8 mouse cellular contexts compared by ENCODE assay signal in genomic region chr2:4316589-4316988, GRCm38 (mm10).
DNase-seq lines count a peak whose midpoint lies in the region; ATAC-seq and TF ChIP-seq lines count a peak whose summit lies in the region.
"Had no signal": no experiment of that assay in that cellular context is flagged by ENCODE, and none has a peak within 500 bp of the region (broad histone marks: within the 10 kb centered on the region; RNA-seq: fewer than 3 reads in every experiment).

No protein-coding gene starts in this region.

- H3K27me3 ChIP-seq in kidney, postnatal 0 days (ENCODE audit: insufficient read depth, low read length) = no peaks in the 10 kb centered on the region
- no peaks in the 10 kb centered on the region; the same call in 1 of the 2 replicates for H3K27me3 ChIP-seq in E14TG2a.4 (ENCODE audit: insufficient read depth, low read length)

- no peak overlapping the region for H3K9ac ChIP-seq in kidney, postnatal 0 days (ENCODE audit: low read depth, low read length)

- no peaks in the 10 kb centered on the region for H3K9me3 ChIP-seq in kidney, postnatal 0 days (replicated peaks; ENCODE audit: low read length)
- no peaks in the 10 kb centered on the region for H3K9me3 ChIP-seq in E14TG2a.4 (ENCODE audit: low read length)

- intact Hi-C loops in heart, postnatal 10 days (cut with DNase I) = loop anchor here (5.0 kb wide), 2 partner anchors 94 to 156 kb away; no protein-coding TSS in a partner anchor

- peak; percentile 65 for TF ChIP-seq CTCF in kidney, postnatal 0 days (IDR thresholded peaks at IDR 0.05; ENCODE audit: low read depth)
- TF ChIP-seq CTCF in E14TG2a.4 (conservative IDR thresholded peaks at IDR 0.05; ENCODE audit: low read length) = peak; percentile 41; the same call in 1 of the 2 replicates

- no peaks in the 10 kb centered on the region for H3K4me1 ChIP-seq in kidney, postnatal 0 days (replicated peaks; ENCODE audit: insufficient read depth, low read length)
- H3K4me1 ChIP-seq in E14TG2a.4 (replicated peaks; ENCODE audit: low read depth, low read length) = no peaks in the 10 kb centered on the region

- no peak overlapping the region for H3K4me2 ChIP-seq in kidney, postnatal 0 days (ENCODE audit: low read length)

- no peak for ATAC-seq in kidney, postnatal 0 days (replicated peaks; ENCODE audit: low FRiP score, low read depth)

- 63% methylated on average over 2 of the region's 2 CpGs for WGBS in kidney, postnatal 0 days

- H3K4me3 ChIP-seq in kidney, postnatal 0 days (replicated peaks; ENCODE audit: low read depth, low read length) = no peak overlapping the region
- H3K4me3 ChIP-seq in E14TG2a.4 (replicated peaks; ENCODE audit: low read length) = no peak overlapping the region

- H3K36me3 ChIP-seq in kidney, postnatal 0 days (ENCODE audit: insufficient read depth, low read length) = no peaks in the 10 kb centered on the region
- no peaks in the 10 kb centered on the region for H3K36me3 ChIP-seq in E14TG2a.4 (ENCODE audit: insufficient read depth, low read length)

- no peak for DNase-seq in kidney, postnatal 0 days (ENCODE audit: low spot score)
- no peak for DNase-seq in kidney, postnatal 4 days
- DNase-seq in A20 (ENCODE audit: low read depth, low spot score) = peak; percentile 25
- DNase-seq in heart, postnatal 10 days = peak; percentile 38 to 50
- DNase-seq in left cerebral cortex, adult 11 months (ENCODE audit: low spot score) = no peak
- no peak for DNase-seq in urinary bladder, postnatal 4 days (ENCODE audit: low spot score in 2 of 2)
- DNase-seq: kidney, adult 18-20 months had no signal

- no peak overlapping the region for H3K27ac ChIP-seq in kidney, postnatal 0 days

Comparison
In these comparisons a context has a peak if more than half of its experiments do, and no peak if none do; other contexts are left out.
1. DNase-seq: peak in A20 (single experiment) and heart, postnatal 10 days (2 of 2); none in kidney, postnatal 0 days (single experiment), kidney, postnatal 4 days (0 of 2), left cerebral cortex, adult 11 months (single experiment) and urinary bladder, postnatal 4 days (0 of 2).